Mouse (Mus musculus) olfactory bulb, adult 2 months (tissue): ENCODE data around the gene St8sia2. TPM values are rescaled to one million over a fixed set of nuclear protein-coding genes. Genes with fewer than 3 reads are reported as not detected.
"Not testable (repeated sequence)": the region's sequence is repeated elsewhere in the genome, so short reads cannot be mapped to it uniquely, and the experiment has no call there.

Experiments used
- H3K27ac ChIP-seq: fragments of 200-500 bp; 2 replicates; pipeline ENCODE4 v1.5.1; 2012; ENCODE audit warnings: low read depth, low read length; ENCODE audit not compliant: insufficient read depth
- H3K4me1 ChIP-seq: fragments of 200-500 bp; 2 replicates; pipeline ENCODE4 v1.6.1; 2012; ENCODE audit warnings: low read length; ENCODE audit not compliant: control insufficient read depth, insufficient read depth
- H3K4me3 ChIP-seq: fragments of 200-500 bp; 2 replicates; pipeline ENCODE4 v1.5.1; 2012; ENCODE audit warnings: mild to moderate bottlenecking, low read depth, low read length, moderate library complexity; ENCODE audit not compliant: insufficient read depth
- CTCF ChIP-seq: fragments of 200-500 bp; IDR thresholded peaks from 2 replicates; pipeline ENCODE4 v1.5.1; 2012; ENCODE audit warnings: low read depth, mild to moderate bottlenecking, low read length, moderate library complexity; ENCODE audit not compliant: insufficient read depth
- POLR2A ChIP-seq: fragments of 200-500 bp; IDR thresholded peaks from 2 replicates; pipeline ENCODE4 v1.6.1; 2012; ENCODE audit warnings: mild to moderate bottlenecking, low read depth, low read length, moderate library complexity; ENCODE audit not compliant: insufficient read depth
- WGBS: fragments of 180-500 bp; shearing (Covaris S2); methylation state at CpG from one replicate; pipeline ENCODE4 v1.1.7; 2018; 5-methylcytosine and 5-hydroxymethylcytosine counted together
- polyA plus RNA-seq: library from polyadenylated mRNA; stranded (reverse); fragments of >200 nt; gene quantifications from 2 replicates; pipeline ENCODE4 v1.2.4, GENCODE M21; 2012; ENCODE audit warnings: low replicate concordance; ENCODE audit not compliant: missing spikeins, insufficient read depth, insufficient read length

Gene St8sia2
- polyA plus RNA-seq, 1 experiment, result not detected

GRCm38 (mm10) chr7:74000743-74001510, 12.6 kb downstream of the St8sia2 start:
- Histone ChIP-seq H3K27ac (no peak overlapping the region), H3K4me1 (no peaks in the 10 kb centered on the region), H3K4me3 (no peak overlapping the region)
- WGBS, result 94% methylated on average over 12 of the region's 12 CpGs
- TF ChIP-seq CTCF (no peak), POLR2A (no peak)

GRCm38 (mm10) chr7:73989366-73989765, 24.1 kb downstream of the St8sia2 start:
- Histone ChIP-seq H3K4me1 (no peaks in the 10 kb centered on the region), H3K27ac (no peak overlapping the region), H3K4me3 (no peak overlapping the region)
- WGBS, result 87% methylated on average over 2 of the region's 2 CpGs
- TF ChIP-seq POLR2A (no peak), CTCF (no peak)

- WGBS, result 62% methylated on average over 5 of the region's 5 CpGs
- not testable (repeated sequence) for H3K4me1 ChIP-seq, H3K27ac ChIP-seq, H3K4me3 ChIP-seq
Observed at GRCm38 (mm10) chr7:73972157-73972556, 41.3 kb downstream of the St8sia2 start.

- Histone ChIP-seq H3K4me3 (no peak overlapping the region), H3K27ac (no peak overlapping the region), H3K4me1 (no peaks in the 10 kb centered on the region)
- 96% methylated on average over 3 of the region's 3 CpGs for WGBS
- no peak for TF ChIP-seq POLR2A
- TF ChIP-seq CTCF, result no peak
Observed at GRCm38 (mm10) chr7:73965164-73965563, 48.3 kb downstream of the St8sia2 start.

GRCm38 (mm10) chr7:73962431-73962830, 51.1 kb downstream of the St8sia2 start:
- Histone ChIP-seq H3K27ac (no peak overlapping the region), H3K4me1 (no peaks in the 10 kb centered on the region), H3K4me3 (no peak overlapping the region)
- WGBS, result 94% methylated on average over 5 of the region's 5 CpGs
- TF ChIP-seq POLR2A (no peak), CTCF (no peak)

GRCm38 (mm10) chr7:73954441-73954840, 59.0 kb downstream of the St8sia2 start:
- Histone ChIP-seq H3K4me3 (no peak overlapping the region), H3K4me1 (peaks cover 6% of the 10 kb centered on the region), H3K27ac (no peak overlapping the region)
- WGBS, result 29% methylated on average over 5 of the region's 5 CpGs
- TF ChIP-seq CTCF (no peak), POLR2A (no peak)

GRCm38 (mm10) chr7:73953131-73953530, 60.4 kb downstream of the St8sia2 start:
- no peak overlapping the region for H3K27ac ChIP-seq
- no peak for TF ChIP-seq CTCF
- TF ChIP-seq POLR2A, result no peak
- peaks cover 6% of the 10 kb centered on the region for H3K4me1 ChIP-seq
- no peak overlapping the region for H3K4me3 ChIP-seq
- 93% methylated on average over 4 of the region's 4 CpGs for WGBS

GRCm38 (mm10) chr7:73941640-73942039, 71.8 kb downstream of the St8sia2 start:
- WGBS, result 46% methylated on average over 4 of the region's 4 CpGs
- no peak for TF ChIP-seq POLR2A
- no peak for TF ChIP-seq CTCF
- H3K27ac ChIP-seq, result no peak overlapping the region
- no peaks in the 10 kb centered on the region for H3K4me1 ChIP-seq
- H3K4me3 ChIP-seq, result no peak overlapping the region

- WGBS, result 81% methylated on average over 8 of the region's 8 CpGs
Observed at GRCm38 (mm10) chr7:73939236-73939635, 74.3 kb downstream of the St8sia2 start.

More at GRCm38 (mm10) chr7:73939236-73939635, 74.3 kb downstream of the St8sia2 start:
- TF ChIP-seq POLR2A (no peak), CTCF (no peak)
- Histone ChIP-seq H3K27ac (no peak overlapping the region), H3K4me3 (no peak overlapping the region), H3K4me1 (no peaks in the 10 kb centered on the region)
